Mouse (Mus musculus) urinary bladder, postnatal 10 days (tissue): ENCODE measurements around the gene Neurog1.

Experiments used
- DNase-seq: peaks from one replicate; pipeline ENCODE4 v3.0.0; 2022; ENCODE audit warnings: low spot score

Gene Neurog1

DNA sequence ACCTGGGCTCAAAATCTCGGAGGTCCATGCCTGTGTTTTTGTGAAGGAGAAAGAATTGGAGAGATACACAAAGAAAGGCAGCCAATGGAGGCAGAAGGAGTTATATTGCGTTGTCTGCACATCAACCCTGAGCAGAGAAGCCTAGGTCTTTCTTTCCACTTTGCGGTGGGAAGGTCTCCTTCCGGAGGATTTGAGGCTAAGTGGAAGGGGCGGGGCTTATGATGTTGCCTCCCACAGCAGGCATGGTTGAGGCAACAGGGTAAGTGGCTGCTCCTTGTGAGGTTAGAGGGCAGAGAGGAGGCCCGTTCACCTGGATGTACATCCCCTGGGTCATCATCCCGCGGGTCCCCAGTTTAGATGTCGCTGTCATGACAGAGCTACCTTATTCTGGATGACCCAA, 32.7 kb downstream of the Neurog1 start:
- DNase-seq: no peak

DNA sequence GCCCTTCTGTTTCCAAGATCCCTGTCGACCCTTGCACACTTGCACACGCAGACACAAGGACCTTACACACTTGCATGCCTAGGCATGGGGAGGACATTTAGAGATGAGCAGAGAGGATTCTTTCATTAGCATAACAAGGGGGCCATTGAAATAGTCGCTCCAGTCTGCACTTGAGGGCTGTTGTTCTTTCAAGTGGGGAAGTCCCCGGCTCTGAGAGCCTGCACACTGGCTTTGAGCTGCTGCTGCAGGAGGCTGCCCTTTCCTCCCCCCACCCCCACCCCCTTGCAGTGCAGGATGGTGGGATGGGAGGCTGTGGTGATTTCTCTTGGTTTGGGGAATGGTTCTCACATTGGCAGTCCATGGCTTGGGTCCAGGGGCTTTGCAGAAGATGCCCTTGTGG, 35.9 kb downstream of the Neurog1 start:
- no peak for DNase-seq

DNA sequence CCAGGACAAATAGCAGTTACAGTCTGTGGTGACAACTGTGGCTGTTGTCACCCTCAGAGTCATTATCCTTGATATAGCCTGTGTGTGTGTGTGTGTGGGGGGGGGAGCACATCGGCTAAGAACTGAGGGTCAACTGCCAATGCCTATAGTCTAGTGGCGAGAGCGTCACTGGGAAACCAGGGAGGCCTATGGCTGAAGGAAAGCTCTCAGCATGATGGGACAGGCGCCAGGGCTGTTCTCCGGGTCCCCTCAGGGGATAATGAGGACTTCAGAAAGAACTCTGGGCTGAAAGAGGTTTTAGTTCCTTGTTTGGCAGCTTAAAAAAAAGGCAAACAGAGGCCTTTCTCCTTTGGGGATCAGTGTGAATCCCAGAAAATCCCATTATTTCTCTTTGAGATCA, 37.3 kb downstream of the Neurog1 start:
- DNase-seq: no peak

DNA sequence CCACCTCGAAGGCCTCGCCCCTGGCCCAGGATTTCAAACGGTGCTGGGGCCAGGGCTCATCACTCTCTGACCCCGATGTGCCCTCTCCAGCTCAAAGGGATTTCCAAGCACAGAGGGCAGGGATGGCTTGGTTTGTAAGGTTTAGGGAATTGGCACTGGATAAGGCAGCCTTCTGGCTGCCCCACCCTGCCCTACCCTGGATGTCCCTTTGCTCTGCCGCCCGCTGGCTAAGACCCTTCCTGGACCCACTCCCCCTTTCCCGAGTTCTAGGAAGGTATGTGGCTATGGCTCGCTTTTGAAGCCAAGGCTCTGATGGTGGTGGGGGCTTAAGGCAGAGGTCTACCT, 42.9 kb downstream of the Neurog1 start:
- no peak for DNase-seq

- no peak for DNase-seq
Observed at GRCm38 (mm10) chr13:56208225-56209066, 43.5 kb downstream of the Neurog1 start.
